Mouse (Mus musculus) gastrocnemius, adult 18-20 months (tissue): Measurements from ENCODE around the gene Carhsp1. TPM values are rescaled to one million over a fixed set of nuclear protein-coding genes. Genes with fewer than 3 reads are reported as not detected.

Experiments used
- DNase-seq: peaks from one replicate; pipeline ENCODE4 v3.0.0; 2021; ENCODE audit warnings: low spot score
- microRNA-seq: library from miRNA; unstranded; fragments of <30 nt; microRNA quantifications from one replicate; pipeline ENCODE4 v1.2.0, GENCODE M21; 2021
- total RNA-seq, 2 experiments: library from RNA; stranded (reverse); gene quantifications; 2 replicates each; pipeline ENCODE4 v1.2.3; 2021

The Carhsp1 gene
- total RNA-seq, 2 experiments from 2014 or later: 4.7 to 7.9 TPM

- peak; percentile 64 for DNase-seq
Measured at GRCm38 (mm10) chr16:8643855-8644254, 28.1 kb downstream of the Carhsp1 start.

- no peak for DNase-seq
Measured at GRCm38 (mm10) chr16:8639466-8640191, 32.3 kb downstream of the Carhsp1 start.

- DNase-seq: no peak
Measured at GRCm38 (mm10) chr16:8638131-8638530, 33.8 kb downstream of the Carhsp1 start.

- DNase-seq: peak; percentile 84
Measured at GRCm38 (mm10) chr16:8637217-8638051, 34.5 kb downstream of the Carhsp1 start, which contains the start of the genes Pmm2 and Tmem186. Pmm2 (plus strand) TSS chr16:8637674. Tmem186 (minus strand) TSS chr16:8637712.

- DNase-seq: peak; percentile 7
Measured at GRCm38 (mm10) chr16:8636867-8637216, 35.1 kb downstream of the Carhsp1 start.

- no peak for DNase-seq
Measured at GRCm38 (mm10) chr16:8631428-8631827, 40.5 kb downstream of the Carhsp1 start.

GRCm38 (mm10) chr16:8630419-8630818, 41.5 kb downstream of the Carhsp1 start:
- no peak for DNase-seq

GRCm38 (mm10) chr16:8620315-8621115, 51.4 kb downstream of the Carhsp1 start:
- DNase-seq: no peak

- DNase-seq: no peak
Measured at GRCm38 (mm10) chr16:8619659-8620314, 52.2 kb downstream of the Carhsp1 start.

GRCm38 (mm10) chr16:8613447-8613846, 58.5 kb downstream of the Carhsp1 start:
- no peak for DNase-seq

GRCm38 (mm10) chr16:8613039-8613438, 58.9 kb downstream of the Carhsp1 start:
- DNase-seq: no peak

GRCm38 (mm10) chr16:8612214-8613005, 59.5 kb downstream of the Carhsp1 start:
- no peak for DNase-seq

- no peak for DNase-seq
Measured at GRCm38 (mm10) chr16:8610397-8610796, 61.6 kb downstream of the Carhsp1 start.

Small RNAs within 50 kb of the gene (microRNA-seq; reads per million reads assigned to microRNA genes)
- not detected for gene Gm22137

Other genes with a start within 250 kb of the Carhsp1 start
- gene Tmem114, start 247.0 kb downstream of the Carhsp1 start, total RNA-seq: not detected
- 10 to 100 TPM; 77.7 to 94.2 TPM for gene Mettl22, start 201.4 kb downstream of the Carhsp1 start, total RNA-seq
- gene Abat, start 158.7 kb downstream of the Carhsp1 start, total RNA-seq: 1 to 10 TPM; 1.7 to 2.3 TPM
- gene Pmm2, start 34.5 kb downstream of the Carhsp1 start, total RNA-seq: 10 to 100 TPM; 18.9 to 20.1 TPM
- 10 to 100 TPM; 12.6 to 12.7 TPM for gene Tmem186, start 34.4 kb downstream of the Carhsp1 start, total RNA-seq
- not detected for gene Gm5767, start 8.6 kb upstream of the Carhsp1 start, total RNA-seq
- gene Usp7, start 120.2 kb upstream of the Carhsp1 start, total RNA-seq: 10 to 100 TPM; 56.1 to 62.5 TPM
- 10 to 100 TPM; 78.1 to 92.4 TPM for gene 1810013L24Rik, start 157.9 kb upstream of the Carhsp1 start, total RNA-seq